Mouse (Mus musculus) heart, postnatal 4 days (tissue): ENCODE measurements around the gene Cpz. TPM values are rescaled to one million over a fixed set of nuclear protein-coding genes. Genes with fewer than 3 reads are reported as not detected.

ENCODE experiments used
- DNase-seq: peaks from one replicate; pipeline ENCODE4 v3.0.0; 2021
- total RNA-seq, 2 experiments: library from RNA; stranded (reverse); gene quantifications; 2 replicates each; pipeline ENCODE4 v1.2.3; 2021

The Cpz gene
- total RNA-seq, 2 experiments from 2014 or later, result 3.2 to 3.6 TPM

DNA sequence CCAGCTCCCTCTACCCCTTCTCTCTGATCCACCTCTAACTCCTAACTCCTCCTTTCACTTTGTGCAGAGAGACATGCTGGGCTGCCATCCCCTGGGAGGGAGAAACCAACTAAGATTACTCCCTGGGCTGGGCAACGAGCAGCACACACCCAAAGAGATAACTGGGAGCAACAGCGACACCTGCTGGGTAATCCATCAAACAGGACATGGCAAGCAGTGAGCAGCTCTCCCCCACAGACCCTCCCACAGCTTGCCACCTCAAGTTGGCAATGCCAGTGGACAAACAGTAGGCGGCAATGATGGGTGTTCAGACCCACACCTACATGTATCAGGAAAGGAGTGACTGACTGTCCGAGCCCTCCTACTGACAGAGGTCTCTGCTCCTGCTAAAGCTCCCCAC is 4.9 kb upstream of the Cpz start:
- peak; percentile 61 for DNase-seq

- no peak for DNase-seq
Observed at GRCm38 (mm10) chr5:35524381-35524780, 1.1 kb downstream of the Cpz start.

DNA sequence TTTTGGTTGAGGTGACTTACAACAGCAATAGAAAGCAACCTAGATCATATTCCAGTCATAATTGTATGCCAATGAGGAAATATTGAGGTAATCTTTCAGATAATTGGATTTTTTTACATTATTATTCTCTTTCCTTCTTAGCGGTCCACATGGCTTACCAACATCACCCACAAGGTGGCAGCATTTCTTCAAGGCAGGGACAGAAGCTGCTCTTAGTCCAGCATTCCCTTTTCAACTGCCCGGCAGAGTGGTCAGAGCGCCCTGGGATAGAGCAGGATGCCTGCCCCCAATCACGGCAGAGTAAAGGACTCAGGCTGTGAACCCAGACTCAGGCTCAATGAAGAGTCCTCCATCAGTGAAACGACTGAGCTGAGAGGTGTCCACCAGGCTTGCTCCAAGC is 1.8 kb downstream of the Cpz start:
- peak; percentile 88 for DNase-seq

DNA sequence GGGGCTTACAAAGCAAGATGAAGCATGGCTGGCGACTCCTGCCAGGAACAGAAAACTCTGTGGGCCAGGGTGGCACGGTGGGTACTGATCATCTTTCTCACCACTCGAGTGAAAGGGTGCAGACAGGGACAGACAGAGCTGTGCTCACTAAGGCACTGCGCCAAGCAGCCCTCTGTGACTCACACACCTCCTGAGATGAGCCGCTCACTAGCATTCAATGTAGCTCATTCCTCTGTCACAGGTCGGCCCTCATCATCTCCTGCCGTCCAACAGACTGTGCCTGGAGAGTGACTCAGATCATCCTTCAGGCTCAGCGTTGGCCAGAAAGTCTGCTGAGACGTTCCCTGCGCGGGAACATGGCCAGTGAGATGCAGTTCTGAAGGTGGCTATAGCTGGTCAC is 8.7 kb downstream of the Cpz start:
- DNase-seq, result no peak

DNA sequence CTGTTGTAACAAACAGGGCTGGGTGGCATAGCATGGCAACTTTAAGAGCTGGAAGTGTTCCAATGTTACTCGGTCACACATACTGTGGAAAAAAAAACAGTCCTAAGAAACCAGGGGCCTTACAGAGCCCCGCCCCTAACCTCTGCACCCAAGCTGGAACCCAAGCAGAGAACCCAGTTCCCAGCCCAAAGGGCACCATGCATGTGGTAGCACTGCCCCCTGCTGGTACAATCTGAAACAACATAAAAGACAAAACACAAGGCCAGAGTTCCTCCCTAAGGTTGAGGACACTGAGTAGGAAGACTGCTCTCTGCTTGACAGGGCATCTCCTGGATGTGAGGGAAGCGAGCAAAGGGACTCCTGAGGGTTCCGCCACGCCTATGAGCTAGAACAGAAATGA is 14.9 kb downstream of the Cpz start:
- peak; percentile 72 for DNase-seq

DNA sequence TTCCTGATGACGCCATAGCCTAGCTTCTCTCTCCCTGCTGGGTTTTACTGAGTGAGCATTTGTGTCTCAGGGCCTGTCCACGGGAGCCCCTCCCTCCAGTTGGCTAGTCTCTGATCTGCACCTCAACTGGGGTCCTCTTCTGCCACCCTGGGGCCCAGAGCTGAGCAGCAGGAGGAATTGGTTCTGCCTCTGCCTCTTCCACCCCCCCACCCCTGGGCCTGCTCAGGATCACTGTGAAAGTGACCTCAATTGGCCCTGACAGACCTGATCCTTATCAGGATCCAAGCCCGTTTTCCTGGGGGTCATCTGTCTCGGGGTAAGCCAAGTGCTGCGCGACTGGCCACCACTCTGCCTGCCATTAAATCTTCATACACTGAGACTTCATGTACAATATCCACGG is 20.5 kb downstream of the Cpz start:
- DNase-seq, result no peak

GRCm38 (mm10) chr5:35497344-35497743 is 28.2 kb downstream of the Cpz start:
- DNase-seq, result no peak

DNA sequence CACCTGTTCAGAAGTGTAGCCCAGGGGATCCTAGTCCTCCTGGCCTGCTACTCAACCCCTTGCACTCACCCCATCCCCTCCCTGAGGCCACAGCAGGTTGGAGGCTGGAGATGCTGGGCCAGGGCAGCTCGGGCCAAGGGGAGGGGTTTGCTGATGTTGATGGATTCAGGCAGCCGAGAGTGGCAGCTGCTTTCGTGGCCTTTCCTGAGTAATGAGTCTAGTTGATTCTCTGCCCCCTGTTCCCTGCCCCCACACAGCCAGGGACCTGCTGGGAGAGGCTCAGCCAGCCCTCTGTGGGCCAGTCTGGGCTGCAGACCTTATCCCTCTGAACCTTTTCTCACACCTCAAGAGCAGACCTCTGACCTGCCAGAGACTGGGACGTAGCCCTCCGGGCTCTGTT is 29.5 kb downstream of the Cpz start:
- DNase-seq, result no peak

DNA sequence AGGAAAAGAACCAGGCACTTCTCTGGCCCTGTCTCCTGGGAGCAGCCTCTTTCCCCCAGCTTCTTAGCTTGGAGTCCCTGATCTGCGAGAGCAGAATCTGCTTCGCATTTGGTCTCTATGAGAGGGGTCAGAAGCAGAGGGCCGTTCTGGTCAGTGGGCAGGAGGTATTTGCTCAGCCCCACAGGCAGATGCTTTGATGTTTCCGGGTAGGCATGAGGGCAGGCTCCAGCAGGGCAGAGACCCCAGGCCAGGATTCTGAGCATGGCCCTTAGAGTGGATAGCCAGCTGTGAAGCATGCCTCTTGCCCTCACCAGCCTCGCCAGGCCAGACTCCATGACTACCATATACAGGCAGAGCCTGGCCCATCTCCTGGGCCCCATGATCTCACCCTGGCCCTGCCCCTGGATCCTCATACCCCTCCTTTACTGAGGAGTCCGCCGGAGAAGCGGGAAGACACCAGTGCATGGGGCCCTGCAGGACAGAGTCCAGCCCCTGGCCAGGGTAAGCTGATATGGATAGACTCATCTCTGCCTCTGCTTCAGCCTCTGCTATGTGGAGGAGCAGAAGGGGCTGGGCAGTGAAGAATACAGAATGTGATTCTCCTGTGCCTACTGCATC is 30.6 kb downstream of the Cpz start:
- DNase-seq, result no peak

DNA sequence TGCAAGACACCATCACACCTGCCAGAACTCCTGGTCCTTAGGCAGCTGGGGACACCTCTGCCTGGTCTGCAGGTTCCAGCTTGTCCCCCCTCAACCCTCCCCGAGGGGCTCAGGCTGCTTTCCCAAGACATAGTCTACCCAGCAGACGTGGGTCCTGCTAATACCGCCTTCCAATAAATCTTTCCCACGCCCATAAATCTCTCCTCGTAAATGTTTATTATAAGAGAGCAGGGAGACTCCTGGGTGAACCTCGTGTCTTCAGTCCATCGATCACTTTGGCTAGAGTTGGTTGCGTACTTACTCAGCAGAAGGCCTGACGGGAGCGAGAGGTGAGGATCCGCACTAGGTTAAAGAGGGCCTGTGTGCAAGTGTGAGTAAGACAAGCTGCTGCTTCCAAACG is 31.7 kb downstream of the Cpz start:
- DNase-seq, result no peak

- no peak for DNase-seq
Observed at GRCm38 (mm10) chr5:35479521-35479920, 46.0 kb downstream of the Cpz start.

DNA sequence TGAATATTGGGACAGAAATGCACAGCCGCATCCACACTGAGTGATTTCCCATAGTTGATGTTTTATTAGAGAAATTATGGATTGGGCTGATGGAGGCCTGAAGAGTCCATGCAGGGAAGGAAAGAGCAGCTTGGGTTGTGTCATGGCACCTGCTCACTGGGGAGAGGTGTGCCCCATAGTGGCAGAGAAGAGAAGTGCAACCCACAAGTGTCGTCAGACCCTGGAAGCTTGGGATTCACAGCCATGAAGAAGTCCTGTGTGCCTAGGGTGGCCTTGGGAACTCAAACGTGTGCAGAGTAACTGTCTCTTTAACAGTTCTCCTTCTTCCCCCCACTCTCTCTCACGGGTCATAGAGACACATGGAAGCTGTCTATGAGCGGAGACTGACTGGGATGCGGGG is 50.3 kb downstream of the Cpz start:
- peak; percentile 23 for DNase-seq

GRCm38 (mm10) chr5:35470885-35471528 is 54.5 kb downstream of the Cpz start:
- DNase-seq, result no peak

GRCm38 (mm10) chr5:35465966-35466635 is 59.4 kb downstream of the Cpz start:
- no peak for DNase-seq

DNA sequence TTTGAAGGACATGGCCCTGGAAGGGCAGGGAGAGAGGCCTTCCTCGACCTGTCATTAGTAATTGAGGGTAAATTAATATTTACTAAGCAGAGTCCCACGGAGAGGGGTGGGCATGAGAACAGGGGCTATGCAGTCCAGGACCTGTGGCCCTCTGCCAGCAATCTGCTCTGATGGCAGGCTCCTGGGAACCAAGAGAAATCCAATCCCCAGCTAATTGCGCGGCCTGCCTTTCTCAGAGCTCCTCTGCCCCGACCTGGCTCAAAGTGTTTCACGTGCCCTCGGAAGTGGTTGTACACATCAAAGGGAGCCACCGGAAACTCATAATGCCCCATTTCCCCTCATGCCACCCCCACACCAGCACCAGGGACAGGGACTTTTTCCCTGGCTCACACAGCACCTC is 63.4 kb downstream of the Cpz start:
- DNase-seq, result no peak

DNA sequence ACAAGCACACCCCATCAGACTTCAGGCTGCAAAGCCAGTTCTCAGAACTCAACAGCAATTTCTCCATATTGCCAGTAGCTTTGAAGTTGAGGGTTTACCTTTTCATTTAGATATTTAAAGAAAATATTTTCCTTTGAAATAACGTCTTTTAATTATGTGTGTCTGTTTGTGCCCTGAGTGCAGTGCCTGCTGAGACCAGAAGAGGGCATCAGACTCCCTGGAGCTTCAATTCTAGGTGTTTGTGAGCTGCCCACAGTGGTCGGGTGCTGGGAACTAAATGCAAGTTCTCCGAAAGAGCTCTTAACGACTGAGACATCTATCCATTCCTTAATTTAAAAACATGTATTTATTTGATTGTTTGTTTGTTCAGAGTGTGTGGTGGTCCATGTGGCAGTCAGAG is 65.7 kb downstream of the Cpz start:
- no peak for DNase-seq

GRCm38 (mm10) chr5:35458267-35458666 is 67.2 kb downstream of the Cpz start:
- DNase-seq, result no peak

- DNase-seq, result no peak
Observed at GRCm38 (mm10) chr5:35457364-35457763, 68.1 kb downstream of the Cpz start.

- DNase-seq, result no peak
Observed at GRCm38 (mm10) chr5:35454187-35454800, 71.2 kb downstream of the Cpz start.
